Mouse (Mus musculus) neural tube, embryonic 12.5 days (tissue): Measurements from ENCODE around the gene Slc25a45. TPM values are rescaled to one million over a fixed set of nuclear protein-coding genes. Genes with fewer than 3 reads are reported as not detected.

Source experiments
- ATAC-seq: fragments of 200-750 bp; cut with Nextera tagmentation; 2 replicates; pipeline ENCODE4 v1.8.0; 2017; ENCODE audit warnings: low read depth, mild to moderate bottlenecking, moderate TSS enrichment, moderate library complexity; ENCODE audit not compliant: low FRiP score
- H3K27ac ChIP-seq: fragments of 300-500 bp; sonication (generic); 2 replicates; pipeline ENCODE4 v1.5.1; 2016
- H3K27me3 ChIP-seq: fragments of 300-500 bp; sonication (generic); replicated peaks from 2 replicates; pipeline ENCODE4 v1.6.1; 2016; ENCODE audit warnings: mild to moderate bottlenecking
- H3K36me3 ChIP-seq: fragments of 300-500 bp; sonication (generic); 2 replicates; pipeline ENCODE4 v1.6.1; 2016; ENCODE audit warnings: mild to moderate bottlenecking
- H3K4me1 ChIP-seq: fragments of 300-500 bp; sonication (generic); 2 replicates; pipeline ENCODE4 v1.6.1; 2016
- H3K4me2 ChIP-seq: fragments of 300-500 bp; sonication (generic); replicated peaks from 2 replicates; pipeline ENCODE4 v1.6.1; 2016; ENCODE audit warnings: mild to moderate bottlenecking
- H3K4me3 ChIP-seq: fragments of 300-500 bp; sonication (generic); 2 replicates; pipeline ENCODE4 v1.5.1; 2016
- H3K9ac ChIP-seq: fragments of 300-500 bp; sonication (generic); 2 replicates; pipeline ENCODE4 v1.6.1; 2016; ENCODE audit warnings: mild to moderate bottlenecking
- H3K9me3 ChIP-seq: fragments of 300-500 bp; sonication (generic); 2 replicates; pipeline ENCODE4 v1.6.1; 2016; ENCODE audit warnings: mild to moderate bottlenecking
- WGBS: fragments of 180-500 bp; shearing (Covaris S2); methylation state at CpG from one replicate; pipeline ENCODE4 v1.1.7; 2016; 5-methylcytosine and 5-hydroxymethylcytosine counted together
- polyA plus RNA-seq: library from polyadenylated mRNA; unstranded; fragments of >200 nt; fragmentation: Nextera tagmentation; extraction: Ambion mirVana; gene quantifications from 2 replicates; pipeline ENCODE4 v1.2.1, GENCODE M21; 2016

Gene Slc25a45
- polyA plus RNA-seq, 1 experiment from 2014 or later = 2.5 TPM

DNA sequence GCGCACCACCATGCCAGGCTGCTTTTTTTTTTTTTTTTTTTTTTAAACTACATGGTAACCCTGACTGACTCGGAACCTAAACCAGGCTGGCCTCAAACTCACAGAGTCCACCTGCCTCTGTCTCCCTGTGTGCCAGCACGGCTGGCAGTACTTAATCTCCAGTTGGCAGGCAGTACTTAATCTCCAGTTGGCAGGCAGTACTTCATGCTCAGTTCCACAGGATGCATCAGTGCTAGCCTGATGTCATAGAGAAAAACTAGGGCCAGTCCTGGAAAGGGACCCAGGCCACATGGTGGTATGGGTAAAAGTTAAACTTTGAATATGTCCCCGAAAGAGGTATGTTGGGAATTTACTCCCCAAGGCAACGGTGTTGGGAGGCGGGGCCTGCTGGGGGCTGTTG, 50.5 kb downstream of the Slc25a45 start:
- no peak overlapping the region for H3K27ac ChIP-seq
- peaks cover 14% of the 10 kb centered on the region for H3K4me1 ChIP-seq
- no peak overlapping the region for H3K9ac ChIP-seq
- H3K4me3 ChIP-seq = no peak overlapping the region
- H3K4me2 ChIP-seq = no peak overlapping the region
- no peaks in the 10 kb centered on the region for H3K36me3 ChIP-seq
- ATAC-seq = no peak
- WGBS = 75% methylated on average over 6 of the region's 6 CpGs
- H3K27me3 ChIP-seq = peaks cover 8% of the 10 kb centered on the region; the same call in 1 of the 2 replicates
- no peaks in the 10 kb centered on the region for H3K9me3 ChIP-seq

DNA sequence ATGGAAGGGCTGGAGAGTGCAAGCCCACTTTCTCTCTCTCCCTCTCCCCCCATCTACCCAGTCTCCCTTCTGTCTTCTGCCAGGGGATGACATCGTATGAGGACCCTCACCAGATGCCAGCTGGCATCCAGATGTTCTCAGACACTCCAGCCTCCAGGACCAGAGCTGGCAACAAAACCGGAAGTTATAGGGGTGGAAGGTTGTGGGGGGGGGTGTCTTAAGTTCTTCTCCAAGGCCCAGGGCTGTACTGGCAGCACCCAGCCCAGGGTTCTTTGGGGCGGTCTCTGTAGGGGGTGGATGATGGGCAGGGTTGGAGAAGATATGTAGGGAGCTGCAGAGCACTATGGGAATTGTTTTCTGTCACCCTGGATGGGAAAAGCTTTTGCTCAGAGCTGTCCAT, 50.9 kb downstream of the Slc25a45 start:
- H3K9ac ChIP-seq = no peak overlapping the region
- WGBS = 77% methylated on average over 3 of the region's 3 CpGs

DNA sequence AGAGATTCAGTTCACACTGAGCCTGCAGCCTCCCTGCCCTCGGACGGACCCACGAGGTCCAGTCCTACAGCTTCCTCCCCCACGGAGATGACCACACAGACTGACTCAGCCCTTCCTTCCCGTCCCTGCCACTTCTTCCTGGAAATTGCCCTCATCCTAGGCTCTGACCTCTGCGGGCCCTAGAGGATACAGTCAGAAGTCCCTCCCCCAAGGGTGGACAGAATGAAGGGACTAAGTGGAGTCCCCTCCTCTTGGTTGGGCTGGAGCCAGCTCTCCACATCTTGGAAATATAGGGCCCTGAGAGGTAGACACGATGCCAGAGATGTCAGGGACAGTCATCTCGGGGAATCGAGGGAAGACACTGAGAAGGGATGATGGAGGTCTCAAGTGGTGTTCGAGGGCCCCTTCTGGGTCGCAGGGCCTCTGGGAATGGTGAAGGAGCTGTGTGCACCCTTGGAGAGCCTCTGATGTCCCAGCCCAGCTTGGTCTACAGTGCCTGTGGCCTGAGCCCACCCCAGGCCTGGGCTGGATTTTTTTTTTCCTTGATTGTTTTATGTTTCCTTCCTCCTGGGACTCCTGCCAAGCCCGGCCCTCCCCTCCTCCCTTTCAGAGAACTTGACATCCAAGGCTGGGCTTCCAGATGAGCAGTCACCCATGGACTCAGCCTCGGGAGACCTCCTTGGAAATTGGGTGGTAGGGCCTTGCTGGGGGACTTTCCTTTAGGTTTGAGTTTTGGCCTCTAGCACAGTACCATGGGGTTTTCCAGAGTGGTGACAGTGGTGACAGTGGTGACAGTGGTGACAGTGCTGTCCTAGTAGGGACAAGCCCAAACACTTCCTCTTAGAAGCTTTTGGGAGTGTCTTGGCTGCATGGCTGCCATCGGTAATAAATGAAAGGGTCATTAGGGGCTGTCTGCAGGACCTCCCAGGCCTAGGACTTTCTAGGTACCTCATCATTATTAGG, 52.3 kb downstream of the Slc25a45 start:
- Histone ChIP-seq H3K27me3 (peaks cover 8% of the 10 kb centered on the region; the same call in 1 of the 2 replicates), H3K36me3 (no peaks in the 10 kb centered on the region), H3K4me3 (no peak overlapping the region)

More for the DNA sequence above, 50.9 kb downstream of the Slc25a45 start:
- Histone ChIP-seq H3K27ac (no peak overlapping the region), H3K27me3 (peaks cover 8% of the 10 kb centered on the region; the same call in 1 of the 2 replicates), H3K4me1 (peaks cover 14% of the 10 kb centered on the region), H3K36me3 (no peaks in the 10 kb centered on the region), H3K4me3 (no peak overlapping the region), H3K9me3 (no peaks in the 10 kb centered on the region), H3K4me2 (no peak overlapping the region)
- no peak for ATAC-seq

DNA sequence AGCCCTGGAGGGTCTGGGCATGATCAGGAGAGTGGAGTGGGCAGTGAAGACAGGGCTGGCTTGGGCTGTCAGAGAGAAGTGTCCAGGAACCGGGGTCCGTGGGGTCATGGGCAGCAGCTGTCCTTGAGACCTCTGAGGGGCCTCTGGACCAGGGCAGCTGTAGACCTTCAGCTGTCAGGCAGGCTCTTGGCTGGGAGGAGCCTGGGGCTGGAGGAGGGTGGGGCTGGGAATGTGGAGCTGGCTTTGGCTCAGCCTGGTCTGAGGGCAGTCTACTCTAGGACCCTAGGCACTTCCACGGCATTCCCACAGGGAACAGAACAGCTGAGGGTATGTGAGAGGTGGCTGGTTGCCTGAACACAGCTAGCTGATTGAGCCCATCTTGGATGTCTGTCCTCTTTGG, 57.7 kb downstream of the Slc25a45 start:
- Histone ChIP-seq H3K9me3 (no peaks in the 10 kb centered on the region), H3K9ac (no peak overlapping the region), H3K36me3 (no peaks in the 10 kb centered on the region; the same call in 1 of the 2 replicates), H3K4me1 (peaks cover 17% of the 10 kb centered on the region; the same call in 1 of the 2 replicates), H3K4me2 (no peak overlapping the region), H3K27ac (no peak overlapping the region), H3K4me3 (no peak overlapping the region), H3K27me3 (no peaks in the 10 kb centered on the region)
- no peak for ATAC-seq
- 66% methylated on average over 3 of the region's 3 CpGs for WGBS

More for the DNA sequence above, 52.3 kb downstream of the Slc25a45 start:
- no peak overlapping the region for H3K9ac ChIP-seq
- 69% methylated on average over 14 of the region's 14 CpGs for WGBS
- H3K27ac ChIP-seq = no peak overlapping the region
- H3K9me3 ChIP-seq = no peaks in the 10 kb centered on the region
- ATAC-seq = no peak
- peaks cover 10% of the 10 kb centered on the region; the same call in 1 of the 2 replicates for H3K4me1 ChIP-seq
- H3K4me2 ChIP-seq = no peak overlapping the region

Other genes starting within 250 kb of the Slc25a45 start
- gene Rela, start 240.3 kb upstream of the Slc25a45 start, polyA plus RNA-seq = 34.7 and 36.7 TPM in 2 replicates
- 24.8 and 25.7 TPM in 2 replicates for gene Sipa1, start 214.1 kb upstream of the Slc25a45 start, polyA plus RNA-seq
- gene Map3k11, start 189.1 kb upstream of the Slc25a45 start, polyA plus RNA-seq = 22.4 and 28.9 TPM in 2 replicates
- 30.3 and 32.4 TPM in 2 replicates for gene Pcnx3, start 188.9 kb upstream of the Slc25a45 start, polyA plus RNA-seq
- 0.19 TPM in 2 replicates for gene Kcnk7, start 173.4 kb upstream of the Slc25a45 start, polyA plus RNA-seq
- 10.1 and 10.5 TPM in 2 replicates for gene Ehbp1l1, start 151.5 kb upstream of the Slc25a45 start, polyA plus RNA-seq
- 193 and 195 TPM in 2 replicates for gene Fam89b, start 148.2 kb upstream of the Slc25a45 start, polyA plus RNA-seq
- 10.6 and 12.6 TPM in 2 replicates for gene Ltbp3, start 136.9 kb upstream of the Slc25a45 start, polyA plus RNA-seq
- 66.1 and 70.4 TPM in 2 replicates for gene Scyl1, start 106.4 kb upstream of the Slc25a45 start, polyA plus RNA-seq
- 27.0 and 33.0 TPM in 2 replicates for gene Frmd8, start 2.5 kb upstream of the Slc25a45 start, polyA plus RNA-seq
- gene Tigd3, start 16.3 kb downstream of the Slc25a45 start, polyA plus RNA-seq = 10.5 and 11.8 TPM in 2 replicates
- gene Dpf2, start 35.2 kb downstream of the Slc25a45 start, polyA plus RNA-seq = 156 and 174 TPM in 2 replicates
- gene Cdc42ep2, start 47.0 kb downstream of the Slc25a45 start, polyA plus RNA-seq = 4.7 and 5.7 TPM in 2 replicates
- 44.4 and 46.6 TPM in 2 replicates for gene Pola2, start 86.4 kb downstream of the Slc25a45 start, polyA plus RNA-seq
- not detected in 2 replicates for gene Slc22a20, start 108.3 kb downstream of the Slc25a45 start, polyA plus RNA-seq
- 5.6 and 6.4 TPM in 2 replicates for gene Capn1, start 138.1 kb downstream of the Slc25a45 start, polyA plus RNA-seq
- 33.2 and 35.2 TPM in 2 replicates for gene Syvn1, start 168.8 kb downstream of the Slc25a45 start, polyA plus RNA-seq
- gene Mrpl49, start 180.0 kb downstream of the Slc25a45 start, polyA plus RNA-seq = 66.0 and 68.6 TPM in 2 replicates
- gene Fau, start 180.0 kb downstream of the Slc25a45 start, polyA plus RNA-seq = 635 and 643 TPM in 2 replicates
- 34.3 and 38.2 TPM in 2 replicates for gene Znhit2, start 183.4 kb downstream of the Slc25a45 start, polyA plus RNA-seq
- gene Tm7sf2, start 190.6 kb downstream of the Slc25a45 start, polyA plus RNA-seq = 44.3 and 45.9 TPM in 2 replicates
- 79.4 and 80.6 TPM in 2 replicates for gene Vps51, start 199.4 kb downstream of the Slc25a45 start, polyA plus RNA-seq
- gene Tmem262, start 202.2 kb downstream of the Slc25a45 start, polyA plus RNA-seq = not detected in 2 replicates
- 2.6 and 3.2 TPM in 2 replicates for gene Gm28374, start 204.4 kb downstream of the Slc25a45 start, polyA plus RNA-seq
- 72.4 and 75.0 TPM in 2 replicates for gene Zfpl1, start 207.1 kb downstream of the Slc25a45 start, polyA plus RNA-seq
- 27.1 and 28.4 TPM in 2 replicates for gene Cdca5, start 207.2 kb downstream of the Slc25a45 start, polyA plus RNA-seq
- gene AC131692.1, start 216.6 kb downstream of the Slc25a45 start, polyA plus RNA-seq = 0.33 TPM in 1 of 2 replicates, not detected in the other
- gene Naaladl1, start 228.0 kb downstream of the Slc25a45 start, polyA plus RNA-seq = 0.63 and 0.82 TPM in 2 replicates
- 53.5 and 59.0 TPM in 2 replicates for gene Sac3d1, start 240.8 kb downstream of the Slc25a45 start, polyA plus RNA-seq